Mouse (Mus musculus) embryonic facial prominence, embryonic 15.5 days (tissue): ENCODE data around the gene Chd5. TPM values are rescaled to one million over a fixed set of nuclear protein-coding genes. Genes with fewer than 3 reads are reported as not detected.

Experiments
- ATAC-seq: fragments of 200-750 bp; cut with Nextera tagmentation; 2 replicates; pipeline ENCODE4 v1.8.0; 2017; ENCODE audit warnings: low read depth, moderate TSS enrichment; ENCODE audit not compliant: insufficient number of reproducible peaks, low FRiP score, low TSS enrichment
- H3K27ac ChIP-seq: fragments of 300-500 bp; sonication (generic); replicated peaks from 2 replicates; pipeline ENCODE4 v1.5.1; 2015; ENCODE audit warnings: mild to moderate bottlenecking, inconsistent platforms
- H3K27me3 ChIP-seq: fragments of 300-500 bp; sonication (generic); 2 replicates; pipeline ENCODE4 v1.6.1; 2015; ENCODE audit warnings: inconsistent platforms
- H3K36me3 ChIP-seq: fragments of 300-500 bp; sonication (generic); 2 replicates; pipeline ENCODE4 v1.6.1; 2015; ENCODE audit warnings: mild to moderate bottlenecking, inconsistent platforms
- H3K4me1 ChIP-seq: fragments of 300-500 bp; sonication (generic); 2 replicates; pipeline ENCODE4 v1.6.1; 2015; ENCODE audit warnings: inconsistent platforms
- H3K4me2 ChIP-seq: fragments of 300-500 bp; sonication (generic); replicated peaks from 2 replicates; pipeline ENCODE4 v1.6.1; 2015; ENCODE audit warnings: mild to moderate bottlenecking, inconsistent platforms
- H3K4me3 ChIP-seq: fragments of 300-500 bp; sonication (generic); replicated peaks from 2 replicates; pipeline ENCODE4 v1.5.1; 2015; ENCODE audit warnings: mild to moderate bottlenecking, inconsistent platforms
- H3K9ac ChIP-seq: fragments of 300-500 bp; sonication (generic); 2 replicates; pipeline ENCODE4 v1.6.1; 2015; ENCODE audit warnings: inconsistent platforms
- H3K9me3 ChIP-seq: fragments of 300-500 bp; sonication (generic); replicated peaks from 2 replicates; pipeline ENCODE4 v1.6.1; 2016; ENCODE audit warnings: inconsistent platforms
- WGBS: fragments of 180-500 bp; shearing (Covaris S2); methylation state at CpG from one replicate; pipeline ENCODE4 v1.1.7; 2015; 5-methylcytosine and 5-hydroxymethylcytosine counted together
- polyA plus RNA-seq: library from polyadenylated mRNA; unstranded; fragments of >200 nt; fragmentation: Nextera tagmentation; extraction: Ambion mirVana; gene quantifications from 2 replicates; pipeline ENCODE4 v1.2.1, GENCODE M21; 2015

The Chd5 gene
- polyA plus RNA-seq, 1 experiment from 2014 or later = 1.2 TPM

DNA sequence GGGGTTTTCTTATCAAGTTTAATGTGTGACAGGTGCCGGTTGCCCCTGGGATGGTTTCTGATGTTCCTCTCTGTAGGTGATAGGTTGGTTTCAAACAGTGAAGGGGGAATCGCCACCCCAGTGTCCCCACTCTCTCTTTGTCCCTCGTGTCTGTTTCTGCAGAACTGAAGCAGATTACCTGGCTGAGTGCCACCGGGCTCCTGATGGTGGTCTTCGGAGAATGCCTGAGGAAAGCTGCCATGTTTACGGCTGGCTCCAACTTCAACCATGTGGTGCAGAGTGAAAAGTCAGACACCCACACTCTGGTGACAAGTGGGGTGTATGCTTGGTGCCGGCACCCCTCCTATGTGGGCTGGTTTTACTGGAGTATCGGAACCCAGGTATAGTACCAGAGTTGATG lies 38.1 kb upstream of the Chd5 start:
- peaks cover 26% of the 10 kb centered on the region for H3K4me1 ChIP-seq
- H3K36me3 ChIP-seq = peaks cover 53% of the 10 kb centered on the region
- H3K27ac ChIP-seq = no peak overlapping the region
- no peaks in the 10 kb centered on the region for H3K9me3 ChIP-seq
- H3K4me2 ChIP-seq = no peak overlapping the region
- peaks cover 6% of the 10 kb centered on the region; the same call in 1 of the 2 replicates for H3K27me3 ChIP-seq
- H3K9ac ChIP-seq = no peak overlapping the region
- H3K4me3 ChIP-seq = no peak overlapping the region
- 92% methylated on average over 8 of the region's 8 CpGs for WGBS
- no peak for ATAC-seq

DNA sequence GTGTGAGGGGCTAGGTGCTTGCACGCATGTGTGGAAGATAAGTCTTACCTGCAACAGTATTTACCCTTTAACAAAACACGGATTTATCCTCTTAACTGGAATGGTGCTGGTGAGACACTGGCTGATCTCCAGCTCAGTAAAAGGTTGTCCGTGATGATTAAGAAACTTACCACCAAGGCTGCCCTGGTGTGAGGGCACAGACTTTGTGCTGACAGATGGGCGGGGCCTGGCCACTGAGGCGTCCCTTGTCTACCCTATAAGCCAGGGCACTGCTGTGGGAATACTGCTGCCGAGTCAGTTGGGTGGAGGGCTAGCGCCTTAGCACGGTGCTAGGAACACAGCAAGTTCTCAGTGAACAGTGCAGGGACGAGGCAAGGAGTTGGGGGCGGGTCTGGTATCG lies 36.4 kb upstream of the Chd5 start:
- Histone ChIP-seq H3K9me3 (no peaks in the 10 kb centered on the region), H3K27me3 (no peaks in the 10 kb centered on the region), H3K4me1 (peaks cover 15% of the 10 kb centered on the region), H3K4me3 (no peak overlapping the region), H3K4me2 (no peak overlapping the region), H3K27ac (no peak overlapping the region), H3K9ac (no peak overlapping the region), H3K36me3 (peaks cover 60% of the 10 kb centered on the region)
- no peak for ATAC-seq
- WGBS = 75% methylated on average over 11 of the region's 11 CpGs

DNA sequence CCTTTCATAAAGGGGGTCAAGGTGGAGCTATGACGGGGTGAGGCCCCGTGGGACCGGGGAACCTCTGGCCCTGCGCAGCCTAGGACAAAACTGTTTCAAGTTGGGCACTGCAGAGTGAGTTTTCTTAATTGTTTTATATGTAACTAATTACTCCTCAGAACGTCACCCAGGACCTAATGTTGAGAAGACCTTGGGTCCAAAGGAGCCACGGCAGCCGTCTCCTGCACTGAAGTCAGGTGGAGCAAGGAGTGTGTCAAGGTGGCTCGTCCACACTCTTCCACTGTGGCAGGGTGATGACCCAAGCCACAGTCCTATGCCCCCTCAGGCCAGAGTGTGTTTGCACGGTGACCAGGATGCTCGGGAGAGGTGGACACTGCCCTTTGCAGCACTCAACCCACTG lies 35.3 kb upstream of the Chd5 start:
- H3K9me3 ChIP-seq = no peaks in the 10 kb centered on the region
- WGBS = 88% methylated on average over 10 of the region's 10 CpGs
- H3K27me3 ChIP-seq = no peaks in the 10 kb centered on the region
- H3K36me3 ChIP-seq = peaks cover 60% of the 10 kb centered on the region
- H3K27ac ChIP-seq = no peak overlapping the region
- H3K4me3 ChIP-seq = no peak overlapping the region
- H3K9ac ChIP-seq = no peak overlapping the region
- no peak for ATAC-seq
- H3K4me2 ChIP-seq = no peak overlapping the region
- peaks cover 9% of the 10 kb centered on the region for H3K4me1 ChIP-seq

DNA sequence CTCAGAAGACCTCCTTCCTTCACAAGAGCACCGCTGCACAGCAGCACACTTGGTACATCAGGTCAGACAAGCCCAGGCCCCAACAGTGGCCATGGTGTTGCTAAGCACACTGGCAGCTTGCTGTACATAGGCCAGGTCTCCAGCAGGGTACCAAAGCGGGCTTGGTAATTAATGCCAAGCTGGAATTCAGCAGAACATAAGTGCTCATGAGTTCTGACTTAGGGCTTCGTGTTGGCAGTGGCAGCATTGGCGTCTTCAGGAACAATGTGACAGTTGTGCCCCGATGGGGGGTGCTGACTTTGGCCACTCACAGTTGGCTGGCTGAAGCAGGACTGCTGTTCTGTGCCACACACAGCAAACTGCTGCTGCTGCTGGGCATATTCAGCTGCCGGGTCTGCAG lies 33.8 kb upstream of the Chd5 start:
- Histone ChIP-seq H3K27me3 (no peaks in the 10 kb centered on the region), H3K9me3 (no peaks in the 10 kb centered on the region), H3K4me1 (no peaks in the 10 kb centered on the region), H3K36me3 (peaks cover 59% of the 10 kb centered on the region), H3K4me3 (no peak overlapping the region), H3K9ac (no peak overlapping the region), H3K4me2 (no peak overlapping the region), H3K27ac (no peak overlapping the region)
- ATAC-seq = no peak
- 89% methylated on average over 6 of the region's 6 CpGs for WGBS

DNA sequence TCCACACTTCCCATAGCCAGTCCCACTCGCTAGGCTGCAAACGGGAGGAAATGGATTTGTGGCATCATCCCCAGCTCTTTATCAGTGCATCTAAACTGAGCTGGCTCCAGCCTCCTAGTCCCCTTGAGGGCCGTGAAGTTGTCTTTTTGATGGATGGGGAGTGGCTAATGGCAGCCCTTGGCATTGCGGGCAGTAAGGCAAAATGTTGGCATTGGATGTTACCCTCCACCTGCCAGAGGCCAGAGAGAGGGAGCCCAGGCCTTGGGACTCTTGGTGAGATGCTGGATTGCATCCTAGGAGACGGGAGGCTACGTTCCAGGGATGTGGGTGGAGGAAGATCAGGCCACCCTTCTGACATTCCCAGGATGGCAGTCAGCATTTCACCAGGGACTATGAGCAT lies 32.5 kb upstream of the Chd5 start:
- 86% methylated on average over 6 of the region's 6 CpGs for WGBS
- Histone ChIP-seq H3K4me1 (no peaks in the 10 kb centered on the region), H3K9me3 (no peaks in the 10 kb centered on the region), H3K4me2 (no peak overlapping the region), H3K4me3 (no peak overlapping the region), H3K27ac (no peak overlapping the region), H3K9ac (no peak overlapping the region), H3K36me3 (peaks cover 47% of the 10 kb centered on the region), H3K27me3 (peaks cover 13% of the 10 kb centered on the region)
- no peak for ATAC-seq

DNA sequence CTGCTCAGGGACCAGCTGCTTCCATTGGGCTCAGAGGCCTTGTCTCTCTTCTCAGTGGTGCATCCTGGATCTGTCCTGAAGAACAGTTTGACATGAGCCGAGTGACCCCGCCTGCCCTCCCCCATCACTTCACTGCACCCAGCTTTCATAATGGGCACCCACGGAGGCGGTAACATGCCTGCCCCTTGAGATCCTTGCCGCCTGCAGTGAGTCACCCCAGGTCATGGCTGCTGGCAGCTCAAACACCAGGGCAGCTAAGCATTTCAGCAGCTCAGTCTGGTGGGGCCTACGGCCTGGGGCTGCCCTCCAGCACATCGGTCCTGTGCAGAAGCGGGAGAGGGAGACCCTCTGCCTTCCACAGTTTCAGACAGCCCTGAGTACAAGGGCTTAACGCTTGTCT lies 30.9 kb upstream of the Chd5 start:
- no peak for ATAC-seq
- Histone ChIP-seq H3K4me3 (no peak overlapping the region), H3K36me3 (peaks cover 33% of the 10 kb centered on the region), H3K27me3 (peaks cover 28% of the 10 kb centered on the region), H3K4me1 (peaks cover 8% of the 10 kb centered on the region), H3K9ac (no peak overlapping the region), H3K9me3 (no peaks in the 10 kb centered on the region), H3K27ac (no peak overlapping the region), H3K4me2 (no peak overlapping the region)
- WGBS = 74% methylated on average over 9 of the region's 9 CpGs

DNA sequence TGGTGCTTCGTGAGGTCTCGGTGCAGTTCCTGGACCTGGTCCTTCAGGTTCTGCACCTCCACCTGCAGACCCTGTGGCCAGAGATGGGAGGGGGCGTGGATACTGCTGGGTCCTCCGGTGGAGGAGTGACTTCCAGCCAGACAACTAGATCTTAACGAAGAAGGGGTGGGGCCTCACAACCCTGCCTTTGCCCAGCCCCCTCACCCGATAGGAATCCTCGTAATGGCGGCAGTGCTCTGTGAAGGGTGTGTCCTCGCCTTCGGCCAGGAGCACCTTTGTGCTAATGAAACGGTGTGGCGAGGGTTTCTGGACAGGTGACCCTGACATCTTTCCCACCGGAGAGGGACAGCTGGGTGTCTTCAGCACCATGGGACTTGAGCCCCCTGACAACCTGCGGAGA lies 26.3 kb upstream of the Chd5 start:
- Histone ChIP-seq H3K27ac (no peak overlapping the region), H3K36me3 (peaks cover 3% of the 10 kb centered on the region; the same call in 1 of the 2 replicates), H3K4me1 (peaks cover 33% of the 10 kb centered on the region), H3K9ac (no peak overlapping the region), H3K4me3 (no peak overlapping the region; the same call in none of the 2 replicates), H3K9me3 (no peaks in the 10 kb centered on the region), H3K4me2 (peak overlapping the region; percentile 62; the same call in 1 of the 2 replicates), H3K27me3 (peaks cover 75% of the 10 kb centered on the region)
- WGBS = 3% methylated on average over 14 of the region's 14 CpGs
- no peak for ATAC-seq

DNA sequence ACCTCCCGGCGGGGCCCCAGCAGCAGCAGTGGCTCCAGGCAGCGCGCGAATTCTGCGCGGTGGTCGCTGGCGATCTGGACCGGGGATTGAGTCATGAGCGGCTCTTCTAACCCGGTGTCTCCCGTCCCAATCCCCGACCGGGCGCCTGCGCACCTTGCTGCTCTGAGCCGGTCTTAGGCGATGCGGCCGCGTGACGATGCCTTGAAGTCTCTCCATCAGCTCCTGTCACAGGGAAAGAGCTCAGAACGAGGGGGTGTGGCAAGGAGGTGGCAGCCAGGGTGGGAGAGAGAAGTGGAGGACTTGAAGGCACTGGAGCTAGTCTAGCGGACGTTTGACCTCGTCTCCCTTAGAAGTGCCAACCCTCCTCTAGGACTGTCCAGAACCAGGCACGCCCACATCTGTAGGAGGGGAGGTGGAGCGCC lies 25.2 kb upstream of the Chd5 start:
- H3K36me3 ChIP-seq = peaks cover 3% of the 10 kb centered on the region; the same call in 1 of the 2 replicates
- no peaks in the 10 kb centered on the region for H3K9me3 ChIP-seq
- H3K4me1 ChIP-seq = peaks cover 34% of the 10 kb centered on the region
- H3K4me3 ChIP-seq = peak overlapping the region; percentile 37
- peaks cover 85% of the 10 kb centered on the region for H3K27me3 ChIP-seq
- no peak overlapping the region; the same call in 1 of the 2 replicates for H3K9ac ChIP-seq
- ATAC-seq = no peak
- no peak overlapping the region for H3K27ac ChIP-seq
- H3K4me2 ChIP-seq = peak overlapping the region; percentile 62
- WGBS = under 1% methylated on average over 29 of the region's 29 CpGs

DNA sequence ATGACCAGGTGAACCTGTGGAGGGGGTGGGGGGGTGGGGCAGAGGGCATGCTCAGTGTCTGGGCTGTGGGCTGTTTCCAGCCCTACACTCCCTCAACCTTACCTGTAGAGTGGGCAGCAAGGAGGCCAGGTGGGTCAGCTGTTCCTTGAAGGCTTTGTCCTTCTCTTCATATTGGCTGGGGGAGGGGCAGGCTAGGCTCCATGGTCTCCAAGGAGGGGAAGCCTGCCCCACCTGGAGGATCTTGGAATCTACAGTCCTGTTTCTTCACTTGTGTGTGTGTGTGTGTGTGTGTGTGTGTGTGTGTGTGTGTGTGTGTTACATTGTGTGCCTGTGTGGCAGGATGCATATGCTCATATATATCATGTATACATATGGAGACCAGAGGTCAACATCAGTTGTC lies 24.5 kb upstream of the Chd5 start:
- Histone ChIP-seq H3K36me3 (peaks cover 2% of the 10 kb centered on the region; the same call in 1 of the 2 replicates), H3K4me2 (peak overlapping the region; percentile 62; the same call in 1 of the 2 replicates), H3K27me3 (peaks cover 92% of the 10 kb centered on the region), H3K9ac (no peak overlapping the region), H3K27ac (no peak overlapping the region), H3K4me3 (no peak overlapping the region; the same call in 1 of the 2 replicates), H3K9me3 (no peaks in the 10 kb centered on the region), H3K4me1 (peaks cover 41% of the 10 kb centered on the region)
- no peak for ATAC-seq

DNA sequence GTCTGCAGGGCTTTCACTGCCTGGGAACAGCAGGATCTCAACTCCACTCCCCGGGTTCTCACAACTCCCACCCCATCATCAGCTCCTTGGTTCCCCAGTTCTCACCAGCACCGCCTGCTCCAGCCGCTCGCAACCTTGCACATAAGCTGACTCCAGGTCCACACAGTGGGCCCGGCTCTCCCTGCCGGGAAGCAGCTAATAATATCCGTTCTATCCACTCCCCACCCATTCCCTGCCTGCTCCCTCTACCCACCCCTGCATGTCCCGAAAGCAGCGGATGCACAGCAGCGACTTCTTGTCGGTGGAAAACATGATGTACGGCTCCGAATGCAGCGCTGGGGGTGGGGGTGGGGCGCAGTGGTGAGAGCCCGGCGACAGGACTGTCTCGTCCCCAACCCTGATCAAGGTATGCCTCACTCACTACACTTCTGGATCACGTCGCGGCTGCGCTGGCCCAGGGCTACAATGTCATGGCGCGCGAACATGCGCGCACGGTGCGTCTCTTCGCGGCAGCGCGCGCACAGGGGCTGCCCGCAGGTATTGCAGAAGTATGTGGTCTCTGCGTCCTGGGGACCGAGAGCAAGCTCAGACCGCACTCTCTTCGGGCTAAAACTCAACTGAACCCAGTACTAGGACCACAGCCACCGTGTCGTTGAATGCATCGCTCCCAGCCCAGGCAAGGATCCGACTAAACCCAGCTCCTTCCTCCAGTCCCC lies 22.8 kb upstream of the Chd5 start:
- ATAC-seq = no peak
- peaks cover 41% of the 10 kb centered on the region for H3K4me1 ChIP-seq
- H3K9me3 ChIP-seq = no peaks in the 10 kb centered on the region
- H3K36me3 ChIP-seq = no peaks in the 10 kb centered on the region
- peak overlapping the region; percentile 28 for H3K4me3 ChIP-seq
- H3K9ac ChIP-seq = no peak overlapping the region
- WGBS = 2% methylated on average over 43 of the region's 43 CpGs
- H3K4me2 ChIP-seq = peak overlapping the region; percentile 45
- H3K27ac ChIP-seq = no peak overlapping the region
- H3K27me3 ChIP-seq = peaks cover 84% of the 10 kb centered on the region

DNA sequence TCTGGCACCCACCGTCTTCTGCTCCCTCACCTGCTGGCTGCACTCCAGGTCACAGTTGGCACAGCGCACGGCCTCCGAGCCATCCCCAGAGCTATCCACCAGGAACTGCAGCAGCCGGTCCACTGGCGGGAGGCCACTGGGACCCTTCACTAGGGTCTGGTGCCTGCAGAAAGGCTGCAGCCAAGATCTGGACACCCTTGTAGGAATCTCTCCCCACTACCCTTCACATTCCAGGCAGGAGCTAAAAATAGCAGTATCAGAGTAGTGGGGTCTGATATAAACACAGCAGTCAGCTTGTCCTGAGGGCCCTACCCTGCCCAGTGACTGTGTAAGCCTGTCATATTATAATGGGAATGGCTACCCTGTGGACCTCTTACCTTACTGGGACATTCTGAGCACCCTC lies 20.8 kb upstream of the Chd5 start:
- Histone ChIP-seq H3K27me3 (peaks cover 64% of the 10 kb centered on the region), H3K27ac (no peak overlapping the region), H3K36me3 (no peaks in the 10 kb centered on the region), H3K4me2 (no peak overlapping the region), H3K9me3 (no peaks in the 10 kb centered on the region), H3K4me3 (no peak overlapping the region), H3K4me1 (peaks cover 33% of the 10 kb centered on the region), H3K9ac (no peak overlapping the region)
- ATAC-seq = no peak
- 78% methylated on average over 6 of the region's 6 CpGs for WGBS
